Mouse (Mus musculus) myocyte (in vitro differentiated cells): ENCODE measurements at regions not wholly inside any gene's neighbourhood (a gene's known extent, or its start where the extent isn't known, plus 50 kb on each side); places are given as distances from the start of the nearest gene placed in this dataset.

ENCODE experiments used
- H3K27me3 ChIP-seq: one replicate; pipeline ENCODE4 v1.6.1; 2011; ENCODE audit not compliant: control insufficient read depth, insufficient read depth, insufficient read length
- H3K36me3 ChIP-seq: one replicate; pipeline ENCODE4 v1.6.1; 2011; ENCODE audit not compliant: control insufficient read depth, insufficient read depth
- H3K4me2 ChIP-seq: one replicate; pipeline ENCODE4 v1.6.1; 2011; ENCODE audit warnings: low read depth, control low read depth
- H3K4me3 ChIP-seq: one replicate; pipeline ENCODE4 v1.5.1; 2011; ENCODE audit warnings: mild to moderate bottlenecking, control low read depth, moderate library complexity
- H3K79me2 ChIP-seq: one replicate; pipeline ENCODE4 v1.6.1; 2011; ENCODE audit not compliant: control insufficient read depth, insufficient read depth
- H3ac ChIP-seq: one replicate; pipeline ENCODE4 v1.6.1; 2011; ENCODE audit not compliant: control insufficient read depth, insufficient read length
- CEBPB ChIP-seq: IDR thresholded peaks from 2 replicates; pipeline ENCODE4 v1.6.1; 2011; ENCODE audit warnings: mild to moderate bottlenecking, moderate library complexity; ENCODE audit not compliant: poor library complexity, insufficient read depth, severe bottlenecking
- E2F4 ChIP-seq: IDR thresholded peaks from one replicate; pipeline ENCODE4 v1.6.1; 2011; ENCODE audit warnings: mild to moderate bottlenecking, control low read depth, moderate library complexity; ENCODE audit not compliant: insufficient read depth
- MAX ChIP-seq: IDR thresholded peaks from one replicate; pipeline ENCODE4 v1.6.1; 2011; ENCODE audit warnings: low read depth, mild to moderate bottlenecking, control low read depth
- MYOD1 ChIP-seq, 3 experiments: IDR thresholded peaks; one replicate each; pipeline ENCODE4 v1.6.1; 2011; ENCODE audit warnings: control low read depth in 2 of 3, low read depth in 2 of 3, mild to moderate bottlenecking in 2 of 3, moderate library complexity in 1 of 3; ENCODE audit not compliant: insufficient read length in 2 of 3, control insufficient read depth in 1 of 3
- MYOG ChIP-seq, 3 experiments: IDR thresholded peaks; one replicate each; pipeline ENCODE4 v1.6.1; 2011; ENCODE audit warnings: control low read depth in 2 of 3, low read depth in 2 of 3, mild to moderate bottlenecking in 2 of 3; ENCODE audit not compliant: insufficient read length in 2 of 3, control insufficient read depth in 1 of 3, insufficient read depth in 1 of 3
- POLR2A ChIP-seq: IDR thresholded peaks from one replicate; pipeline ENCODE4 v1.6.1; 2011; ENCODE audit warnings: low read depth, mild to moderate bottlenecking, control low read depth, moderate library complexity; ENCODE audit not compliant: insufficient read length
- POLR2AphosphoS2 ChIP-seq: IDR thresholded peaks from one replicate; pipeline ENCODE4 v1.6.1; 2011; ENCODE audit warnings: low read depth, control low read depth; ENCODE audit not compliant: insufficient read length
- REST ChIP-seq: IDR thresholded peaks from one replicate; pipeline ENCODE4 v1.6.1; 2011; ENCODE audit warnings: mild to moderate bottlenecking, control low read depth, moderate library complexity; ENCODE audit not compliant: insufficient read depth, insufficient read length
- SRF ChIP-seq: IDR thresholded peaks from one replicate; pipeline ENCODE4 v1.6.1; 2011; ENCODE audit warnings: low read depth; ENCODE audit not compliant: control insufficient read depth, insufficient read length
- TCF12 ChIP-seq: IDR thresholded peaks from one replicate; pipeline ENCODE4 v1.6.1; 2011; ENCODE audit warnings: mild to moderate bottlenecking, control low read depth; ENCODE audit not compliant: poor library complexity, insufficient read depth, severe bottlenecking
- TCF3 ChIP-seq: IDR thresholded peaks from one replicate; pipeline ENCODE4 v1.6.1; 2011; ENCODE audit warnings: low read depth, control low read depth; ENCODE audit not compliant: insufficient read length
- USF1 ChIP-seq: IDR thresholded peaks from one replicate; pipeline ENCODE4 v1.6.1; 2011; ENCODE audit warnings: low read depth, mild to moderate bottlenecking, control low read depth, moderate library complexity

DNA sequence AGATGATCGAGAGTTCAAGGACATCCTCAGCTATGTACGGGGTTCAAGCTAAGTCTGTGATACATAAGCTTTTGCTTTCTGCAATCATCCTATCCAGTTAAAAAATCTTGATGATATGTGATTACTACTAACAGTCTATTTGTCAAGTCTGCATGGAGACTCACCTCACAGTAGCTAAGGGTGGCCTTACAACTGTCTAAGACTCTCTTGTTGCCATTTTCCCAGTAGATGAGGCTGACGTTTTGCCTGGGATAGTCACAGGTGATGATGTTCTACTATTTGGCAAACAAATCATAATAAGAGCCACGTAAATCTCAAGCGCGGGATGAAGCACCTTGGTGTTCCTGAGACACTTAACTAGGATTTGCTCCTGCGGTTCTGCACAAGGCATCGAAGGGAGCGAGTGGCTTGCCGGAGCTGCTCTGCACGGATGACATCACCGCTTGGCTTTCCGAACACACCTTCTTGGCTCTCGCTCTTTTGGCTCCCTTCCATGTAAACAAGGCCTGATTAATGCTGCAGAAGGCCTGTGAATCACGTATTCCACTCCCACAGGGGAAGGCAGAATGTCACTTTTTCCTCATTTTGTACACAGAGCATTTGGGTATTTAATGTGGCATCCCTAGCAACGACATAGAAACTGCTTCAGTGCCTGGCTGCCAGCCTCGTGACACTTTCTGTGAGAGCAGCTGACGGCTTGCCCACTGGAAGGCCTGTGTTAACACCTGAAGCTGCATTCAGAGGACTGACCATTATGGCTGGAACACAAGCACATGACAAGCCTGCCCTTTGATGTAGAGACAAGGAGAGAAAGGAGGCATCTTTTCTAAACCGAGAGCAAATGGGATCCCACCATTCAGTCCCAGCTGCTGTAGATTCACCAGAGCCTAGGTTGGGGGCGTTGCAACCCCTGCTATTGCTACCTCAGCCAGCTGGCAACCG lies 260.5 kb upstream of the 4930412O13Rik start:
- Histone ChIP-seq H3K27me3 (no peaks in the 10 kb centered on the region), H3K4me2 (no peak overlapping the region), H3K36me3 (no peaks in the 10 kb centered on the region), H3K79me2 (no peaks in the 10 kb centered on the region), H3K4me3 (no peak overlapping the region), H3ac (no peak overlapping the region)
- TF ChIP-seq REST (no peak), E2F4 (no peak), TCF12 (no peak), MYOG (IDR thresholded peaks at IDR 0.05; ENCODE audit: control insufficient read depth in 1 of 3, insufficient read depth in 1 of 3, insufficient read length in 2 of 3, low read depth in 2 of 3) (no peak), CEBPB (no peak), MYOD1 (IDR thresholded peaks at IDR 0.05; ENCODE audit: control insufficient read depth in 1 of 3, insufficient read length in 2 of 3, low read depth in 2 of 3) (no peak), MAX (no peak), TCF3 (no peak), SRF (no peak), POLR2A (no peak), USF1 (no peak), POLR2AphosphoS2 (no peak)

- Histone ChIP-seq H3ac (no peak overlapping the region), H3K4me3 (no peak overlapping the region), H3K36me3 (no peaks in the 10 kb centered on the region), H3K27me3 (no peaks in the 10 kb centered on the region), H3K79me2 (no peaks in the 10 kb centered on the region), H3K4me2 (no peak overlapping the region)
- TF ChIP-seq TCF3 (no peak), TCF12 (no peak), MYOG (IDR thresholded peaks at IDR 0.05; ENCODE audit: control insufficient read depth in 1 of 3, insufficient read depth in 1 of 3, insufficient read length in 2 of 3, low read depth in 2 of 3) (no peak), POLR2A (no peak), USF1 (no peak), CEBPB (no peak), REST (no peak), MYOD1 (IDR thresholded peaks at IDR 0.05; ENCODE audit: control insufficient read depth in 1 of 3, insufficient read length in 2 of 3, low read depth in 2 of 3) (no peak), SRF (no peak), MAX (no peak), POLR2AphosphoS2 (no peak), E2F4 (no peak)
Measured at GRCm38 (mm10) chr2:9623702-9624101, 257.4 kb upstream of the 4930412O13Rik start.

DNA sequence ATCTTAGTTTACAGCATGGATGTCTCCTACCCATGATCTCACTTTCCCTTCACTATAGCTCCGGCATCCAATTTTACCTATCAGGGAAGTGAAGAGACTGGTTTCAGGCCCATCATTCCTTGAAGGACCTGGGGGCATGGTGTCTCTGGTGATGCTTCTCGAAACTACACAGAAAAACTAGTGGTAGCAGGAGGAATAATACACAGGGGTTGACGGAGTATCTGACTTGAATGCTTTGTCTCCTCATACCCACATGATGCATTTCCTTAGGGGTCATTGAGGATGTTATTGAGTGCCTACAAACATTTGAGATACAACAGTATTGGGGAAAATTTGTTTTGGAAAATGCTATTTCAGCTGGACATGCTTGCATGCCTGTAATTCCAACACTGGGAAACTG lies 253.0 kb upstream of the 4930412O13Rik start:
- Histone ChIP-seq H3K4me3 (no peak overlapping the region), H3K36me3 (no peaks in the 10 kb centered on the region), H3K4me2 (no peak overlapping the region), H3K79me2 (no peaks in the 10 kb centered on the region), H3K27me3 (no peaks in the 10 kb centered on the region), H3ac (no peak overlapping the region)
- no peak for TF ChIP-seq TCF12
- TF ChIP-seq MYOD1 (IDR thresholded peaks at IDR 0.05; ENCODE audit: control insufficient read depth in 1 of 3, insufficient read length in 2 of 3, low read depth in 2 of 3), result no peak
- no peak for TF ChIP-seq E2F4
- TF ChIP-seq SRF, result no peak
- TF ChIP-seq MAX, result no peak
- no peak for TF ChIP-seq REST
- TF ChIP-seq USF1, result no peak
- TF ChIP-seq MYOG (IDR thresholded peaks at IDR 0.05; ENCODE audit: control insufficient read depth in 1 of 3, insufficient read depth in 1 of 3, insufficient read length in 2 of 3, low read depth in 2 of 3), result no peak
- TF ChIP-seq TCF3, result no peak
- TF ChIP-seq POLR2A, result no peak
- TF ChIP-seq POLR2AphosphoS2, result no peak
- TF ChIP-seq CEBPB, result no peak

GRCm38 (mm10) chr2:9632719-9633446 lies 248.2 kb upstream of the 4930412O13Rik start:
- Histone ChIP-seq H3K4me3 (no peak overlapping the region), H3K27me3 (no peaks in the 10 kb centered on the region), H3K79me2 (no peaks in the 10 kb centered on the region), H3K36me3 (no peaks in the 10 kb centered on the region), H3K4me2 (peak overlapping the region; percentile 24), H3ac (no peak overlapping the region)
- TF ChIP-seq REST, result no peak

GRCm38 (mm10) chr2:9639262-9639661 lies 241.8 kb upstream of the 4930412O13Rik start:
- Histone ChIP-seq H3K27me3 (no peaks in the 10 kb centered on the region), H3K4me2 (no peak overlapping the region), H3K79me2 (no peaks in the 10 kb centered on the region), H3K36me3 (no peaks in the 10 kb centered on the region), H3ac (no peak overlapping the region), H3K4me3 (no peak overlapping the region)
- TF ChIP-seq CEBPB, result no peak
- TF ChIP-seq USF1, result no peak
- no peak for TF ChIP-seq REST
- TF ChIP-seq MYOD1 (IDR thresholded peaks at IDR 0.05; ENCODE audit: control insufficient read depth in 1 of 3, insufficient read length in 2 of 3, low read depth in 2 of 3), result no peak
- no peak for TF ChIP-seq MYOG (IDR thresholded peaks at IDR 0.05; ENCODE audit: control insufficient read depth in 1 of 3, insufficient read depth in 1 of 3, insufficient read length in 2 of 3, low read depth in 2 of 3)
- no peak for TF ChIP-seq POLR2A
- TF ChIP-seq SRF, result no peak
- TF ChIP-seq TCF3, result no peak
- TF ChIP-seq TCF12, result no peak
- TF ChIP-seq MAX, result no peak
- TF ChIP-seq E2F4, result no peak
- TF ChIP-seq POLR2AphosphoS2, result no peak
